Comparison of ENCODE assay signal across 9 mouse cellular contexts in the genomic region with DNA sequence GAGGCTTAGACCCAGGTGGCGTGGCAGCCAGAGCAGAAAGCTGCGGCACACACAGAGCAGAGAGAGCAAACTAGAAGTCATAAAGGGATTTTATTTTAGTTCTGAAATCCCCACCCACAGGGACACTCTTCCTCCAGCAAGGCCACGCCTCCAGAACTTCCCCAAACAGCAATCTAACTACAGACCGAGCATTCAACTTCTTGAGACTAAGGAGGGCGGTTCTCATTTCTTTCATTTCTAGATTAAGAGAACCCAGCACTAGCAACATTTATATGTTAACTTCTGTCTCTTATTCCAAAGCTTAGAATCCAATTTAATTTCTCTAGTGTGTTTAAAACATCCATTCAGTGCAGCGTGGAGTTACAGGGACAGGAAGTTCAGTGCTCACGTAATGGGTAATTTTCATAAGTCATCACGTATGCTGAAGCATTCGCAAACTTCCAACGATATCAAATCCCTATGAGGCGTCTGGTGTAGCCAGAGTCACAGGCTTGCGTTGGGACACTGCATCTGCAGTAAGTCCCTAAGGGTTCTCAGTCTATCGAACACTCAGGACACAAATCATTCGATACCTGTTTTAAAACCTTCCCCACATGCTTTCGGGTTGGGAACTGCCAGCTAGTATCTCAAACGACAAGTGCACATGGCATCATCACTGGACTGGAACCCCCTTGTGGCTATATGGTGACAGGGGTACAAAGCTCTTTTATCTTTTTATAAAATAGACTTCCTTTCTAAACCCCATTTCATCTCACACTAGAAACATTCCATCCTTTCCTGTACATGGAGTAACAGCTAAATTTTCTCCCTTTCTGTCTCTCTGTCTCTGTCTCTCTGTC. TPM values are rescaled to one million over a fixed set of nuclear protein-coding genes. Genes with fewer than 3 reads are reported as not detected.
DNase-seq lines count a peak whose midpoint lies in the region; ATAC-seq and TF ChIP-seq lines count a peak whose summit lies in the region.
"Had no signal": no experiment of that assay in that cellular context is flagged by ENCODE, and none has a peak within 500 bp of the region (broad histone marks: within the 10 kb centered on the region; RNA-seq: fewer than 3 reads in every experiment).

No protein-coding gene starts in this region.

- H3K4me2 ChIP-seq in kidney, postnatal 0 days (ENCODE audit: low read length): peak overlapping the region; percentile 6; the same call in 1 of the 2 replicates
- peak overlapping the region; percentile 1; the same call in 1 of the 2 replicates for H3K4me2 ChIP-seq in limb, embryonic 14.5 days (replicated peaks; ENCODE audit: low read depth, low read length, severe bottlenecking)
- no peak overlapping the region for H3K4me2 ChIP-seq in stomach, embryonic 14.5 days (replicated peaks; ENCODE audit: low read depth, low read length)

- no peaks in the 10 kb centered on the region for H3K36me3 ChIP-seq in kidney, postnatal 0 days (ENCODE audit: insufficient read depth, low read length)
- no peaks in the 10 kb centered on the region for H3K36me3 ChIP-seq in limb, embryonic 14.5 days (ENCODE audit: control insufficient read depth, insufficient read depth, low read length)
- H3K36me3 ChIP-seq in stomach, embryonic 14.5 days (ENCODE audit: control insufficient read depth, insufficient read depth, low read length): no peaks in the 10 kb centered on the region

- no peaks in the 10 kb centered on the region for H3K27me3 ChIP-seq in kidney, postnatal 0 days (ENCODE audit: insufficient read depth, low read length)
- no peaks in the 10 kb centered on the region for H3K27me3 ChIP-seq in limb, embryonic 14.5 days (ENCODE audit: control insufficient read depth, insufficient read depth, low read length)
- no peaks in the 10 kb centered on the region for H3K27me3 ChIP-seq in stomach, embryonic 14.5 days (ENCODE audit: control insufficient read depth, insufficient read depth, low read length)

- no peak for TF ChIP-seq CTCF in kidney, postnatal 0 days (IDR thresholded peaks at IDR 0.05; ENCODE audit: low read depth)
- TF ChIP-seq CTCF in bone marrow, adult 2 months (IDR thresholded peaks at IDR 0.05; ENCODE audit: control insufficient read depth, insufficient read depth, low read length): no peak

- H3K9ac ChIP-seq in kidney, postnatal 0 days (ENCODE audit: low read depth, low read length): no peak overlapping the region
- H3K9ac ChIP-seq in limb, embryonic 14.5 days (ENCODE audit: low read depth, low read length, severe bottlenecking): no peak overlapping the region
- no peak overlapping the region for H3K9ac ChIP-seq in stomach, embryonic 14.5 days (replicated peaks; ENCODE audit: low read depth, low read length)

- H3K27ac ChIP-seq in kidney, postnatal 0 days: peak overlapping the region; percentile 22; the same call in 1 of the 2 replicates
- peak overlapping the region; percentile 24; the same call in 1 of the 2 replicates for H3K27ac ChIP-seq in bone marrow, adult 2 months (ENCODE audit: control insufficient read depth, insufficient read depth, low read depth, low read length, poor library complexity)
- no peak overlapping the region; the same call in 1 of the 2 replicates for H3K27ac ChIP-seq in limb, embryonic 14.5 days (replicated peaks; ENCODE audit: low read depth, low read length)
- peak overlapping the region; percentile 74 for H3K27ac ChIP-seq in stomach, embryonic 14.5 days (ENCODE audit: low read length)

- H3K9me3 ChIP-seq in kidney, postnatal 0 days (replicated peaks; ENCODE audit: low read length): no peaks in the 10 kb centered on the region
- H3K9me3 ChIP-seq in limb, embryonic 14.5 days (ENCODE audit: control insufficient read depth, low read length): no peaks in the 10 kb centered on the region
- H3K9me3 ChIP-seq in stomach, embryonic 14.5 days (ENCODE audit: control insufficient read depth, low read depth, low read length): no peaks in the 10 kb centered on the region

- TF ChIP-seq POLR2A in bone marrow, adult 2 months (IDR thresholded peaks at IDR 0.05; ENCODE audit: borderline replicate concordance, control insufficient read depth, low read depth, low read length): no peak
- no peak for TF ChIP-seq POLR2A in limb, embryonic 14.5 days (IDR thresholded peaks at IDR 0.05; ENCODE audit: borderline replicate concordance, extremely low read depth, insufficient read depth, insufficient read length)

- H3K4me3 ChIP-seq in kidney, postnatal 0 days (replicated peaks; ENCODE audit: low read depth, low read length): no peak overlapping the region
- peak overlapping the region; percentile 49 for H3K4me3 ChIP-seq in bone marrow, adult 2 months (replicated peaks; ENCODE audit: control insufficient read depth, low read depth, low read length)
- no peak overlapping the region for H3K4me3 ChIP-seq in limb, embryonic 14.5 days (replicated peaks; ENCODE audit: low read length)
- H3K4me3 ChIP-seq in stomach, embryonic 14.5 days (ENCODE audit: low read depth, low read length): no peak overlapping the region

- WGBS in kidney, postnatal 0 days: 56% methylated on average over 16 of the region's 16 CpGs
- WGBS in bone marrow, adult 2 months: 8% methylated on average over 16 of the region's 16 CpGs
- 52% methylated on average over 16 of the region's 16 CpGs for WGBS in limb, embryonic 14.5 days
- 63% methylated on average over 16 of the region's 16 CpGs for WGBS in stomach, embryonic 14.5 days

- 0 out of 2 replicates have a peak, but pooled peaks cover 6% of the 10 kb centered on the region for H3K4me1 ChIP-seq in kidney, postnatal 0 days (replicated peaks; ENCODE audit: insufficient read depth, low read length)
- peaks cover 1% of the 10 kb centered on the region for H3K4me1 ChIP-seq in bone marrow, adult 2 months (ENCODE audit: control insufficient read depth, insufficient read depth, low read length)
- peaks cover 15% of the 10 kb centered on the region; the same call in 1 of the 2 replicates for H3K4me1 ChIP-seq in limb, embryonic 14.5 days (ENCODE audit: control insufficient read depth, insufficient read depth, low read length)
- peaks cover 5% of the 10 kb centered on the region; the same call in 1 of the 2 replicates for H3K4me1 ChIP-seq in stomach, embryonic 14.5 days (ENCODE audit: control insufficient read depth, insufficient read depth, low read length)

- no peak for ATAC-seq in kidney, postnatal 0 days (replicated peaks; ENCODE audit: low FRiP score, low read depth)
- ATAC-seq in limb, embryonic 14.5 days (ENCODE audit: low FRiP score, low read depth): peak; percentile 70
- ATAC-seq in stomach, embryonic 14.5 days (ENCODE audit: insufficient number of reproducible peaks, insufficient read depth, low FRiP score, low read depth): peak; percentile 46; the same call in 1 of the 2 replicates

- peak; percentile 53 for DNase-seq in kidney, postnatal 0 days (ENCODE audit: low spot score)
- no peak for DNase-seq in kidney, postnatal 36 days
- DNase-seq in limb, embryonic 14.5 days (ENCODE audit: low spot score): no peak
- DNase-seq in MN1 (ENCODE audit: low spot score): no peak
- no peak for DNase-seq in cerebellum, adult 8-10 months
- DNase-seq in right cerebral cortex, postnatal 14 days: no peak
- DNase-seq: retina, postnatal 1 day had no signal

RNA-seq across cellular contexts. Expression of a gene that starts 18.7 kb away (rescaled TPM):
- 4.0 and 4.8 TPM in 2 replicates for polyA plus RNA-seq in kidney, postnatal 0 days (2015; fragmentation: Nextera tagmentation; extraction: Ambion mirVana)
- polyA plus RNA-seq in bone marrow, adult 2 months (2011; ENCODE audit: insufficient read depth, insufficient read length, low replicate concordance, missing spikeins): 2.9 and 4.3 TPM in 2 replicates
- 4.5 and 6.0 TPM in 2 replicates for polyA plus RNA-seq in limb, embryonic 14.5 days (2012; rRNA removed)
- polyA plus RNA-seq in limb, embryonic 14.5 days (2014; fragmentation: Nextera tagmentation; extraction: Ambion mirVana): 6.9 and 8.0 TPM in 2 replicates
- polyA plus RNA-seq in stomach, embryonic 14.5 days (2014; fragmentation: Nextera tagmentation; extraction: Ambion mirVana): 9.1 and 9.3 TPM in 2 replicates

RNA-seq across cellular contexts. Expression of a gene that starts 45.9 kb away (rescaled TPM):
- 12.1 and 13.3 TPM in 2 replicates for polyA plus RNA-seq in kidney, postnatal 0 days (2015; fragmentation: Nextera tagmentation; extraction: Ambion mirVana)
- 5.2 and 8.7 TPM in 2 replicates for polyA plus RNA-seq in bone marrow, adult 2 months (2011; ENCODE audit: insufficient read depth, insufficient read length, low replicate concordance, missing spikeins)
- 40.7 and 47.7 TPM in 2 replicates for polyA plus RNA-seq in limb, embryonic 14.5 days (2012; rRNA removed)
- polyA plus RNA-seq in limb, embryonic 14.5 days (2014; fragmentation: Nextera tagmentation; extraction: Ambion mirVana): 23.6 and 25.7 TPM in 2 replicates
- polyA plus RNA-seq in stomach, embryonic 14.5 days (2014; fragmentation: Nextera tagmentation; extraction: Ambion mirVana): 29.1 and 30.9 TPM in 2 replicates
